Mouse (Mus musculus): Measurements from ENCODE around the gene E2f2.

The E2f2 gene

DNA sequence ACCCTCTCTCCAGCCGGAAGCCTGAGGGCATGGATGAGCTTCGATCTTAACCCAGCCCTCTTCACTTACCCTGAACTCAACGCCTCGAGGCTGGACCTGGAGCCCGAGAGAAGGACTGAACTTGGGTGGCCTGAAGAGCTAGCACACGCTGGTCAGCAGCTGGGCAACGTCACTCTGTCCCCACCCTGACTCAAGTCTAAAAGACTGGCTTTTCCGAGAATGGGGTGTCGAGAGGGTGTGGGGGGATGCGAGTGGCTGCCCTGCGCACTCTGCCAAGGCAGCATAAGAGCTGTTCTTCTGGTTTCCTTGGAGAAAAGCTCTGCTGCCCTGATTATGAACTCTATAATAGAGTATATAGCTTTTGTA lies 27.3 kb upstream of the E2f2 start:
- no peak for DNase-seq (ENCODE audit: low spot score in 2 of 2)

GRCm38 (mm10) chr4:136145362-136145885 lies 26.8 kb upstream of the E2f2 start:
- DNase-seq (ENCODE audit: low spot score in 2 of 2), result no peak

- DNase-seq (ENCODE audit: low spot score in 2 of 2), result no peak
Observed at GRCm38 (mm10) chr4:136145991-136146711, 26.0 kb upstream of the E2f2 start.

- DNase-seq (ENCODE audit: low spot score in 2 of 2), result no peak
Observed at GRCm38 (mm10) chr4:136146712-136147154, 25.5 kb upstream of the E2f2 start.

- DNase-seq (ENCODE audit: low spot score in 2 of 2), result peak; percentile 64
Observed at GRCm38 (mm10) chr4:136147436-136148135, 24.6 kb upstream of the E2f2 start.

GRCm38 (mm10) chr4:136148342-136149044 lies 23.7 kb upstream of the E2f2 start:
- DNase-seq (ENCODE audit: low spot score in 2 of 2), result no peak

DNA sequence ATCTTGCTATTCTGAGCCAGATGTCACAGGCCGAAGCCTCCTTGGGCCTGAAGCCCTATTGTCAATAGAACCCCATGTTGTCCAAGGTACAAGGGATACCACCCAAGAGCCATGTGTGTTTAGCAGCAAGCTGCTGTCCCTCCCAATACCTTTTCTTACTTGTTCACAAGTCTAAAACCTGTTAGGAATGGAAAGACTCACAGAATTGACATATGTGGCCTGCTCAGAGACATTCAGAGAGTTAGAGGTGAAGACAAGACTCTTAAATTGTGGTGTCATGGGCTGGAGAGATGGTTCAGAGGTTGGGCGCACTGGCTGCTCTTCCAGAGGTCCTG lies 23.2 kb upstream of the E2f2 start:
- no peak for DNase-seq (ENCODE audit: low spot score in 2 of 2)

GRCm38 (mm10) chr4:136149734-136150133 lies 22.5 kb upstream of the E2f2 start:
- DNase-seq (ENCODE audit: low spot score in 2 of 2), result no peak

DNA sequence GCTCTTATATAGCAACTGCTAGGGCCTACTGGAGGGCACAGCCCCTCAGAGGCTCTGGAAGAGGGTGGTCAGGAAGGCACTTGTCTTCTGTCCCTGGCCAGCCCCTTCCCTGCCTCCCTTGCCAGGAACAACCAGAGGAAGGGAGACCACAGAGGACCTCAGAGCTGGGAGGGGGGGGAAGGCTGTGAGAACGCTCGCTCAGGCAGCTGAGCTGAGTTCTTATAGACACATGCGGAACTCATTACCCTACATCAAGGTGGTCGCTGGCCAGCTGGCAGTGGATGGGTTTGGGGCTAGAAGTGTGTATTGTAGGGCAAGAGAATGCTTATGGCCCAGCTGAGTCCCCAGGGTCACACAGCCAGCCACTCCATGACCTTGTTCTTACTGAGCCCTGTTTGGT lies 21.6 kb upstream of the E2f2 start:
- no peak for DNase-seq (ENCODE audit: low spot score in 2 of 2)

- DNase-seq (ENCODE audit: low spot score in 2 of 2), result no peak
Observed at GRCm38 (mm10) chr4:136152821-136153220, 19.4 kb upstream of the E2f2 start.

DNA sequence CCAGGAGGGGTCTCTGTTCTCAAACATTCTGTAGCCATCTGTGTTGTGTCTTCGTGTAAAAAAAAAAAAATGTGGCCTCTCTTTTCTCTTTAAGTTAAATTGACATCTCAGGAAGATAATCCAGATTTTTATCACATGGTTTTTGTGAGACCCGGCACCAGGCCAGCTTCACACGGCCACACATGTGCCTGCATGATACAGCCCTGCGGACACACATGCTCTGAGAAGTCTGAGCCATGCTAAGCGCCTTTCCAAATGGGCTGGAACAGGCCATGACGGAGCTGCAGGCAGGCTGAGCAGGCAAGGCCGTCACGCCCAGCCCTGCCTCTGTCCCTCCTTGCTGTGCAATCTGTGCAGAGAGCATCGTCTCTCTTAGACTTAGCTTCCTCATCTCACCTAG lies 17.7 kb upstream of the E2f2 start:
- no peak for DNase-seq (ENCODE audit: low spot score in 2 of 2)

DNA sequence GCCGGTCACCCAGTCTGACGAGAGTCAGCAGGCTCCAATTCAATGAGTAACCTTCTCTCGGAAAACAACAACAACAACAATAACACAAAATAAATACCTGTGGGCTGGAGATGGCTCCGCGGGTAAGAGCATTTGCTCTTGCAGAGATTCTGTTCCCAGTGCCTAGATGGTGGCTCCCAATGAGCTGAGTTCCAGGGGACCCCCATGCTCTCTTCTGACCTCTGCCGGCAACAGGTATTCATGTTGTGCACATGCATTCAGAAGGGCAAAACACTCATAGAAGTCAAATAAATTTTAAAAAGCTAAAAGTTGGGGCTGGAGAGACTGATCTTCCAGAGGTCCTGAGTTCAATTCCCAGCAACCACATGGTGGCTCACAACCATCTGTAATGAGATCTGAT lies 13.7 kb upstream of the E2f2 start:
- no peak for DNase-seq (ENCODE audit: low spot score in 2 of 2)

GRCm38 (mm10) chr4:136159802-136160397 lies 12.3 kb upstream of the E2f2 start:
- DNase-seq (ENCODE audit: low spot score in 2 of 2), result peak; percentile 76 to 84

DNA sequence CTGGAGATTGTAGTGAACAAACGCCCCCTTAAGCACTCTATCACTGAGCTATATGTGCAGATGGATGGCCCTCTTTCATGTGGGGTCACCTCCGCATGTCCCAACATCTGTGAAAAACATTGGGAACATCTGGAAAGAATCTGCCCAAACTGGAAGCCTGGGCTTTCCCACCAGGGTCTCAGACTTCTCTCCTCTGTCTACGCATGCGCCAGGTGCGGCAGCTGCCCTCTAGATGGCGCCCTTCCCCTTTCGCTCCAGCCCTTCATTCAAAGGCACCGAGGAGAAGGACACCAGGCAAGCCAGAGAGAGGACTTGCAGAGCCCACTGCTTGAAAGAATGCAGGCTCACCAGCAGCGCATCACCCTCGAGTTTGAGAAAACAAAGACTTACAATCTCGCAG lies 8.7 kb upstream of the E2f2 start:
- DNase-seq (ENCODE audit: low spot score in 2 of 2), result peak; percentile 83 to 86

DNA sequence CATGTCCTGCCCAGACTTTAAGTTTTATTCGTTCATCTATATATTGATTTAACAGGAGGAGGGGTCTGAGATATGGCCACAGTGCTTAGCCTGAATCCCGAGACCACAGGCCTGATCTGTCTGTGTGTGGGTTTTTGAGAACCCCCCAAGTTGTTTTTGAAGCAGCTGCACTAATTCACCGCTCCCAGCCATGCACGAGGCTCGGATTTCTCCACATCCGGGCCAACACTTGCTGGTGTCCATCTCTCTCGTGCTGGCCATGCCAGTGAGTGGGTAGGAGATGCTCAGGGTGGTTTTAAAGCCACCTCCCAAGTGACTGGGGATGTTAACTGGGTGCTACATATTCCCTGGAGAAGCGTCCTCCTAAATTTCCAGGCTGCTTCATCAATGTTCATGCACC lies 7.2 kb upstream of the E2f2 start:
- DNase-seq (ENCODE audit: low spot score in 2 of 2), result no peak

GRCm38 (mm10) chr4:136167701-136168100 lies 4.5 kb upstream of the E2f2 start:
- no peak for DNase-seq (ENCODE audit: low spot score in 2 of 2)

DNA sequence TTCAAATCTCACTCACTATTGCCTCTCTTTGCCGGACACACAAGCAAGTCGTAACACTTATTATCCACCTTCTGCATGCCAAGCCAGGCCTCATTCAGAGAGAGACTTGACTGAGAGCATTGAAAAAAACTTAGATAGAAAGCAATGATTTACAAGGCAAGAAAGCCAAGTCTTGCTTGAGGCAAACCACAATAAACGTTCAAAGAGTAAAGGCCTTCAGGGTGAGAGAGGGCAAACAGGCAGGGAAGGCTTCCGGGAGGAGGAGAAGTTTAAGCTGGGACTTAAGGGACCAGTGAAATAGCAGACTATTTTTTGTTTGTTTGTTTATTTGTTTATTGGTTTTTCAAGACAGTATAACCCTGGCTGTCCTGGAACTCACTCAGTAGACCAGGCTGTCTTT lies 1.8 kb upstream of the E2f2 start:
- no peak for DNase-seq (ENCODE audit: low spot score in 2 of 2)

GRCm38 (mm10) chr4:136171455-136171854 lies 739 bp upstream of the E2f2 start:
- DNase-seq (ENCODE audit: low spot score in 2 of 2), result no peak

DNA sequence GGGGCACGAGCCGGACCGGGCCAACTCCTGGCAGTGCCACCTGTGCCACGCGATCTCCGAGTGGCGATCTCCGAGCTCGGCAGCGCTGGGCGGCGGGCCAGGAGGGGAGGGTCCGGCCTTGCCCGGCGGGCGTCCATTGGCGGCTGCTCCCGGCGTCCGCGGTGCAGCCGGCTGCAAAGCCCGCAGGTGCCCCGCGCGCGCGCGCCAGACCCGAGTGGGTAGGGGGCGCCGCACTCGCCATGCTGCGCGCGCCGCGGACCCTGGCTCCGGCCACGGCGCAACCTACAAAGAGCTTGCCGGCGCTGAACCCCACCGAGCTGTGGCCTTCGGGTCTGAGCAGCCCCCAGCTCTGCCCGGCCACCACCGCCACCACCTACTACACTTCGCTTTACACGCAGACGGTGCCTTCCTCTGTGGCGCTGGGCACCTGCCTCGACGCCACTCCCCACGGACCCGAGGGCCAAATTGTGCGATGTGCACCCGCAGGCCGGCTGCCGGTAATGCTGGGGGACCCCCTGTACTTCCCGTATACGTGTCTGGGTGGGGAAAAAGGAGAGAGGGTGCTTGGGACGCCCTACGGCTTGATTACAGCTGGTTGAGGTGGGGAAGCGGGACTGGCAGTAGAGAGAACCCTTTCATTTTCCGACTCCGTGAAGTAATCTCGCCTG lies 482 bp downstream of the E2f2 start:
- DNase-seq (ENCODE audit: low spot score in 2 of 2), result no peak

GRCm38 (mm10) chr4:136173210-136173715 lies 1.1 kb downstream of the E2f2 start:
- no peak for DNase-seq (ENCODE audit: low spot score in 2 of 2)

Data from right cerebral cortex, adult 2 months (tissue).